Mouse (Mus musculus) lung, adult 2 months (tissue): ENCODE measurements around the gene Sdk1.

ENCODE experiments used
- CTCF ChIP-seq: fragments of 200-500 bp; IDR thresholded peaks from 2 replicates; pipeline ENCODE4 v1.5.1; 2011; ENCODE audit warnings: mild to moderate bottlenecking, low read length, control low read depth; ENCODE audit not compliant: insufficient read depth
- POLR2A ChIP-seq: fragments of 200-500 bp; IDR thresholded peaks from 2 replicates; pipeline ENCODE4 v1.6.1; 2011; ENCODE audit warnings: low read depth, mild to moderate bottlenecking, control low read depth, low read length, borderline replicate concordance; ENCODE audit errors: extremely low read depth

- TF ChIP-seq CTCF (no peak), POLR2A (no peak)
These were observed 711.0 kb downstream of the Sdk1 start for GRCm38 (mm10) chr5:141952270-141952669.
